Comparison of ENCODE assay signal across 20 mouse cellular contexts in the genomic region with DNA sequence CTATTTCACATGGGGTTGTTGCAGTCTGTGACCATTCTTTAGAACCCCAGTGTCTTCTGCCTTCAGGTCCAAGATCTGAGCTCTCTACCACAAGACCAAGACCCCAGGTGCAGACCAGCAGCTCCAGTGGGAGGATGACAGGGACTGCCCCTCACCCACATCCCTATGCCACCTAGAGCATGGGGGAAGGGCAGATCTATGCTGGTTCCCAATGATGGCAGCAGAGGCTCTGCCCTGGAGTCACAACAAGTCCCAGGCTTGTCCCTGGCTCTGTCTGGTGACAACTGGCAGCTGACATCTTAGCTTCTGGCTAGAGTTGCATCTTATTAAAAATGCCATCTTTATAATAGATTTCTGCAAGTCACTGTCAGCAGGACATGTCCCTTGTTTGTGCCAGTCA.
DNase-seq lines count a peak whose midpoint lies in the region; ATAC-seq and TF ChIP-seq lines count a peak whose summit lies in the region.
"Had no signal": no experiment of that assay in that cellular context is flagged by ENCODE, and none has a peak within 500 bp of the region (broad histone marks: within the 10 kb centered on the region; RNA-seq: fewer than 3 reads in every experiment).

No protein-coding gene starts in this region.

- no peak overlapping the region for H3K4me3 ChIP-seq in hindbrain, embryonic 13.5 days
- H3K4me3 ChIP-seq in hindbrain, embryonic 10.5 days: no peak overlapping the region
- H3K4me3 ChIP-seq in midbrain, embryonic 13.5 days (replicated peaks): no peak overlapping the region
- no peak overlapping the region for H3K4me3 ChIP-seq in midbrain, postnatal 0 days (ENCODE audit: low read depth, low read length)
- H3K4me3 ChIP-seq: forebrain, embryonic 15.5 days; limb, embryonic 15.5 days; liver, embryonic 15.5 days; midbrain, embryonic 12.5 days had no signal

- H3K27ac ChIP-seq in hindbrain, embryonic 13.5 days: peak overlapping the region; percentile 25; the same call in 1 of the 2 replicates
- no peak overlapping the region for H3K27ac ChIP-seq in hindbrain, embryonic 10.5 days
- peak overlapping the region; percentile 32; the same call in 1 of the 2 replicates for H3K27ac ChIP-seq in midbrain, embryonic 13.5 days
- no peak overlapping the region for H3K27ac ChIP-seq in midbrain, postnatal 0 days (ENCODE audit: low read depth, low read length)
- H3K27ac ChIP-seq: forebrain, embryonic 15.5 days; limb, embryonic 15.5 days; liver, embryonic 15.5 days; macrophage; midbrain, embryonic 12.5 days had no signal

- H3K4me1 ChIP-seq in hindbrain, embryonic 13.5 days (replicated peaks): peaks cover 27% of the 10 kb centered on the region
- peaks cover 6% of the 10 kb centered on the region for H3K4me1 ChIP-seq in hindbrain, embryonic 10.5 days (replicated peaks)
- H3K4me1 ChIP-seq in midbrain, embryonic 13.5 days (replicated peaks): peaks cover 20% of the 10 kb centered on the region
- no peaks in the 10 kb centered on the region for H3K4me1 ChIP-seq in midbrain, postnatal 0 days (ENCODE audit: insufficient read depth, low read length)
- H3K4me1 ChIP-seq: limb, embryonic 15.5 days; liver, embryonic 15.5 days had no signal

- no peak for ATAC-seq in hindbrain, embryonic 13.5 days (ENCODE audit: low FRiP score)
- ATAC-seq in midbrain, embryonic 13.5 days: no peak
- ATAC-seq in midbrain, postnatal 0 days (ENCODE audit: low FRiP score): no peak
- ATAC-seq: forebrain, embryonic 15.5 days had no signal

- no peak overlapping the region for H3K9ac ChIP-seq in hindbrain, embryonic 13.5 days
- no peak overlapping the region for H3K9ac ChIP-seq in midbrain, embryonic 13.5 days (replicated peaks)
- no peak overlapping the region for H3K9ac ChIP-seq in midbrain, postnatal 0 days (replicated peaks; ENCODE audit: low read length, poor library complexity, severe bottlenecking)
- H3K9ac ChIP-seq: forebrain, embryonic 15.5 days; limb, embryonic 15.5 days; liver, embryonic 15.5 days; midbrain, embryonic 12.5 days had no signal

- no peaks in the 10 kb centered on the region for H3K9me3 ChIP-seq in hindbrain, embryonic 13.5 days
- H3K9me3 ChIP-seq in hindbrain, embryonic 10.5 days: no peaks in the 10 kb centered on the region
- no peaks in the 10 kb centered on the region for H3K9me3 ChIP-seq in midbrain, embryonic 13.5 days
- H3K9me3 ChIP-seq in midbrain, postnatal 0 days (ENCODE audit: low read length): no peaks in the 10 kb centered on the region
- H3K9me3 ChIP-seq: forebrain, embryonic 15.5 days; limb, embryonic 15.5 days; liver, embryonic 15.5 days; midbrain, embryonic 12.5 days had no signal

- no peak for TF ChIP-seq CTCF in midbrain, postnatal 0 days (IDR thresholded peaks at IDR 0.05)

- DNase-seq in cerebellum, adult 9-10 months: peak; percentile 62
- DNase-seq in cerebellum, postnatal 36 days: no peak
- no peak for DNase-seq in hindbrain, embryonic 10.5 days (ENCODE audit: low spot score)
- no peak for DNase-seq in midbrain, postnatal 0 days (ENCODE audit: low spot score)
- DNase-seq in cerebellum, postnatal 14 days: peak; percentile 42 to 49
- DNase-seq in kidney, adult 11 months: no peak
- DNase-seq: adrenal gland, postnatal 25 days; gastrocnemius, postnatal 36 days; heart, postnatal 10 days; kidney, adult 18-20 months; kidney, postnatal 10 days; thymus, postnatal 14 days had no signal

- no peak overlapping the region for H3K4me2 ChIP-seq in hindbrain, embryonic 13.5 days
- no peak overlapping the region for H3K4me2 ChIP-seq in midbrain, embryonic 13.5 days (replicated peaks)
- no peak overlapping the region for H3K4me2 ChIP-seq in midbrain, postnatal 0 days (ENCODE audit: low read depth, low read length, poor library complexity, severe bottlenecking)
- H3K4me2 ChIP-seq: forebrain, embryonic 15.5 days; heart, embryonic 11.5 days; limb, embryonic 15.5 days; liver, embryonic 15.5 days; midbrain, embryonic 12.5 days had no signal

- H3K27me3 ChIP-seq in hindbrain, embryonic 13.5 days: no peaks in the 10 kb centered on the region
- H3K27me3 ChIP-seq in hindbrain, embryonic 10.5 days (ENCODE audit: insufficient read depth, poor library complexity, severe bottlenecking): no peaks in the 10 kb centered on the region
- no peaks in the 10 kb centered on the region for H3K27me3 ChIP-seq in midbrain, embryonic 13.5 days
- no peaks in the 10 kb centered on the region for H3K27me3 ChIP-seq in midbrain, postnatal 0 days (ENCODE audit: insufficient read depth, low read length)
- H3K27me3 ChIP-seq: forebrain, embryonic 15.5 days; limb, embryonic 15.5 days; liver, embryonic 15.5 days; midbrain, embryonic 12.5 days had no signal

- H3K36me3 ChIP-seq in hindbrain, embryonic 13.5 days: peaks cover 7% of the 10 kb centered on the region
- 0 out of 2 replicates have a peak, but pooled peaks cover 6% of the 10 kb centered on the region for H3K36me3 ChIP-seq in hindbrain, embryonic 10.5 days
- peaks cover 3% of the 10 kb centered on the region; the same call in 1 of the 2 replicates for H3K36me3 ChIP-seq in midbrain, embryonic 13.5 days
- no peaks in the 10 kb centered on the region for H3K36me3 ChIP-seq in midbrain, postnatal 0 days (ENCODE audit: insufficient read depth, low read length)
- H3K36me3 ChIP-seq: forebrain, embryonic 15.5 days; limb, embryonic 15.5 days; liver, embryonic 15.5 days; midbrain, embryonic 12.5 days had no signal

Comparison
In these comparisons a context has a peak if more than half of its experiments do, and no peak if none do; other contexts are left out.
1. DNase-seq: peak in cerebellum, adult 9-10 months (single experiment) and cerebellum, postnatal 14 days (2 of 2); none in cerebellum, postnatal 36 days (0 of 2), hindbrain, embryonic 10.5 days (single experiment), midbrain, postnatal 0 days (single experiment) and kidney, adult 11 months (single experiment).
2. H3K27ac ChIP-seq: peak in hindbrain, embryonic 13.5 days (single experiment) and midbrain, embryonic 13.5 days (single experiment); none in hindbrain, embryonic 10.5 days (single experiment) and midbrain, postnatal 0 days (single experiment).